Mouse (Mus musculus) ES-E14 (cell line): Measurements from ENCODE around the gene Tgfb1.
A peak's percentile ranks its signal among the peaks of the same experiment; 100 is the strongest.

Experiments used
- CHD2 ChIP-seq: IDR thresholded peaks from 2 replicates; pipeline ENCODE4 v1.6.1; 2014; ENCODE audit warnings: mild to moderate bottlenecking, low read depth, low read length, inconsistent platforms
- HCFC1 ChIP-seq: IDR thresholded peaks from 2 replicates; pipeline ENCODE4 v1.6.1; 2012; ENCODE audit warnings: low read length, inconsistent platforms, borderline replicate concordance; ENCODE audit not compliant: insufficient read depth
- ZC3H11A ChIP-seq: IDR thresholded peaks from 2 replicates; pipeline ENCODE4 v1.6.1; 2012; ENCODE audit warnings: low read depth, mild to moderate bottlenecking, inconsistent platforms, low read length, borderline replicate concordance
- ZNF384 ChIP-seq: IDR thresholded peaks from 2 replicates; pipeline ENCODE4 v1.6.1; 2012; ENCODE audit warnings: low read depth, low read length, inconsistent platforms

- TF ChIP-seq HCFC1 = peak; percentile 47; the same call in 1 of the 2 replicates
- TF ChIP-seq ZNF384 = no peak
- TF ChIP-seq CHD2 = no peak
- no peak for TF ChIP-seq ZC3H11A
These were observed 32.1 kb downstream of the Tgfb1 start, which contains the start of gene Ccdc97 for GRCm38 (mm10) chr7:25718788-25719417.
